Mouse (Mus musculus): ENCODE measurements around the gene Scaf11. TPM values are rescaled to one million over a fixed set of nuclear protein-coding genes. Genes with fewer than 3 reads are reported as not detected.

The Scaf11 gene
- total RNA-seq, 2 experiments from 2014 or later: 38.2 to 47.5 TPM

DNA sequence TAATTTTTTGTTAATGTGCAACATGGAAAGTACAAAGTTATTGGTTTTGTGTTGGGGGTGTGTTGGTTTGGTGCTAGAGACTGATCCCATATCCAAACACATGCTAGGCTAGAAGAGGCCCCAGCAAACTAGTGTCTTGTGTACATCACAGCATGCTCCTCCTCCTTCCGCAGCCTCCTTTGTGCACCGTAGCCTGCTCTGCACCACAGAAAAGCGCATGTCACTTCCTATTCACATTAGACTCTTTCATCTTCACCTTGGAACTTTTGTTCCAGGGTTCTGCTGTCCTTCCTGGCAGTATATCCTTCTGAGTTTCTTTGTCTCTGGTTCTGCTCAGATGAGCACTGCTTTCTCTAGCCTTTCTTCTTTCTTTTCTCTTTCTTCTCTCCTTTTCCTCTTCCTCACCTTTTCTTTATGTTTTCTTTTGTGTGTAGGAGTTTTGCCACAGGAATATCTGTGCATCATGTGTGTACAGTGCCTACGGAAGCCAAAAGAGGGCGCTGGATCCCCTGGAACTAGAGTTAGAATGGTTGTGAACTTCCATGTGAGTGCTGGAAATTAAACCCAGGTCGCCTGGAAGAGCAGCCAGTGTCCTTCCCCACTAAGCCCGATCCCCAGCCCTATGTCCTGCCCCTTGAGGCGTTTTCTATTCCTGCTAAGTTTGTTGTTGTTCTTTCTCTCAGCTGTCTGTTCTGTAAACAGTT is 63.9 kb downstream of the Scaf11 start:
- no peak for DNase-seq

DNA sequence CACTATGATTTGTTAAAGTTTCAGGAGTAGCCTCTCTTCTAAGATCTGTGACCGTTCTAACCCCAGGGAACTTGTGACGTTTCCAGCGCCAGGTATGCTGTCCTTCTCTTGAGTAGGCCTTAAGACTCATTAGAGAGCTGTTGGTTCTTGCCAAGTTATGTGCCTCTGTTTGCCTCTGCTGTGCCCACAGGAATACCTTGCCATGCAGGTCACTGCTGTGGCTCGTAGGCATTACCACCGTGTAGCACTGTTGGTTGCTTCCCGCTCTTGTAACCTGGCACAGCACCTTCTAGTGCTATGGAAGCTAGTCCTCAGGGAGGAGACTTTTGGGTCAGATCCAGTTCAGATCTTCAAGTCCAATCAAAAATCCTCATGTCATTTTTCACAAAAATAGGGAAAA is 65.6 kb downstream of the Scaf11 start:
- DNase-seq: no peak

DNA sequence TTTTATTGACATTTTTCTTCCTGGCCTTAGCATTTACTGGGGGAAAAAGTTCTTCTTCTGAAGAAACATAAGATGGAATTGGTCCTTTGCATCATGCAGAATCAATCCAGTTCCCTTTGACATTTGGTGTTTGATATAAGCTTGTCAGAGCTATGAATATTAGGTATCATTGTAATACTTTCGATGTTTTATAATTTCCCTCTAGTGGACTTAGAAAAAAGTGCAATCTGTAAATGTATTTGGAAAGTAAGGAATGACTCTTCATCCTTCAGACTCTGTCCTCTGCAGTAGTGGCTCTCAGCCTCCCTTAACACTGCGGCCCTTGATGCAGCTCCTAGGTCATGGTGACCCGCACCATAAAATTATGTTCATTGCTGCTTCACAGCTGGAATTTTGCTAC is 67.8 kb downstream of the Scaf11 start:
- no peak for DNase-seq

- no peak for DNase-seq
These were observed 72.1 kb downstream of the Scaf11 start for GRCm38 (mm10) chr15:96388565-96388964.

DNA sequence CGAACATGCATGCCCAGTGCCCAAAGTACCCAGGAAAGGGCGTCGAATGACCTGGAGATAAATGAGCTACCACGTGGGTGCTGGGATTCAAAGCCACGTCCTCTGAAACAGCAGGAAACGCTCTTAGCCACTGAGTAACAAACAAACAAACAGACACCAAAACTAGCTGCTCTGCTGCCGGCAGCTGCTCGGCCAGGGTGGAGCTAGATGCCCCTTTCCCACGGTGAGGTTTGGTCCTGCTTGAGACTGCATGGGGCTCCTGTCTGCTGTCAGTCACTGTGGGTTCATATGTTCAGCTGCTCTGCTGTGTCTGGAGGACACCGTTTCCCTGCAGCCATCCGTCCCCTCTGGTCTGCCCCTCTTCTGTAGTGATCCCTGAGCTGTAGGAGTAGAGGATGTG is 78.4 kb downstream of the Scaf11 start:
- DNase-seq: no peak

DNA sequence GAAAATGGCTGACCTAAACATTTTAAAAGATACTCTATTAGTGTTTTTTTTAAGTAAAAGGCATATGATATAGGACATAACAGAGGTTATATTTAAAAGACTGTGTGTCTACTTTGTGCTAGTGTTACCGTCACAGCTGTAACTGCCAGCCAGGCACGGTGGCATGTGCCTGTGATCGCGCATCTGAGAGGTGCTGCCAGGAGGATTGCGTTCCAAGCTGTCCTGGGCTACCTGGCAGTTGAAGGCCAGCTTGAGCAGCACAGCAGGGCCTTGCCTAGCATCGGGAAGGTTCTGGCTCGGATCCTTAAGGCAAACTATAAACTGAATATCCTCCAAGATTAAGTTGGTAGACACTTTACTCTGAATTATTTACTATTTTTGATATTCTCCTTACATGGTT is 82.9 kb downstream of the Scaf11 start:
- no peak for DNase-seq

- DNase-seq: peak; percentile 28
These were observed 83.4 kb downstream of the Scaf11 start for GRCm38 (mm10) chr15:96377263-96377662.

GRCm38 (mm10) chr15:96376214-96376613 is 84.4 kb downstream of the Scaf11 start:
- DNase-seq: no peak

DNA sequence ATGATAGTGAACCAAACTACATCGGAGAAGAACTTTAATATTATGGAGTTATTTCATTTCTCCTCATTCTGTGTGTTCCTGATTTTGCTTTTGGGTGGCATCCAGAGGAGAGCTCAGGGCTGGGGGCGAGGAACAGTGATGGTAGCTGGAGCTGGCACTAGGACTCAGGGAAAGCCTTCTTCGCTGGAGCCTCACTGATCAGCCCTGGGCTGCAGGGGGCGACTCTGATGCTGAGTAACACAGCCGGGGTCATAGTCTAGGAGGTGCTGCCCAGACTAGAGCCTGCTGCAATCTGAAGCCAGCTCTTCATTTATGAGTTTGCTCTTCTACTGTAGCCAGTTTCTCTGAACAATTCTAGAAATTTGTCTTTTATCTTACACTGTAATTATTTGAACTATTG is 87.5 kb downstream of the Scaf11 start:
- no peak for DNase-seq

DNA sequence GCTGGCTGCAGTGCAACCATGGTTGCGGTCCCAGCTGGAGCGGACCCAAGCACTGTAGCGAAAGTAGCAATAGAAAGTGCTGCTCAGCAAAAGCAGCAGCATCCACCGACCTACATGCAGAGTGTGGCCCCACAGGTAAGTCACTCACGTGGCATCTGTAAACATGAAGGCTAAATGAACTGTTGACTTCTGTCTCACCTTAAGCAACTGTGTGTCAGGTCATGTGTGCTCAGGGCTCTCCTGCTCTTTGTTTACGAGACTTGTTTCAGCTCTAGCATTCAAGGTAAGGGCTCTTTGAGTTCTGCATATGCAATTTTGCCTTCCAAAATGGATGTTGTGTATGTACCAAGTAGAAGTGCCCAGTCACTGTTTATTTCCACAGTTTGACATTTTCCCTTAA is 88.0 kb downstream of the Scaf11 start:
- DNase-seq: no peak

- DNase-seq: no peak
These were observed 89.3 kb downstream of the Scaf11 start for GRCm38 (mm10) chr15:96371311-96371710.

DNA sequence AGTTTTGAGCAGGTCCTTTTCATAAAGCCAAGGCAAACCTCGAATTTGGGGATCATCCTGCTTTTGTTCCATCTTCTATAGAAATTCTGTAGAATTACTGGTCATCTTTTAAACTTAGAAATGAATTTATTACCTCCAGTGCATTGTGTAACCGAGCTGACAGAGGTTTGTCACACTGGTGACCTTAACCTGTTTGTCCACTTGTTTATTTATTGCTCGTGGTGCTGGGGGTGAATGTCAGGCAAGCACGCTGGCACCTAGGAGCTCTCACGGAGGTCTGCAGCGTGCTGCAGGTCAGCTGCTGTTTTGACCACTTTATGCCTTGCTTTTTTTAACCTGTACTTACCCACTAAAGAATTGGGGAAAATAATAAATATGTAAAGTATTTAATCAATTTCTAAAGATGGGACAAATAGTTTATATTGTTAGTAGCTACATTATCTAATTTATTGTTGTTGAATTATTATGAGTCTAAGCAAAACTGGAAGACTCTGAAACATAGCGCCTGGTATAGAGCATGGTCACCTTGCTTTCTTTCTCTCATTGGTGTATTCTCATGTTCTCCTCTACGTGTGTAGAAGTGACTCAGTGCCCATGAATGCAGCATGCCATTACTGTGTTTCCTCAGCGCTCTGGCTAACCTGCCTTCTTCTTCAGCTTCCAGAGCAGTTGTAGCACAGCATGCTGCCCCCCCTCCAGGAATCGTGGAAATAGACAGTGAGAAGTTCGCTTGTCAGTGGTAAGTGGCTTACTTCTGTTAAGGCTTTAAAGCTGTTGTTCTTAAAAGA is 94.3 kb downstream of the Scaf11 start:
- no peak for DNase-seq

DNA sequence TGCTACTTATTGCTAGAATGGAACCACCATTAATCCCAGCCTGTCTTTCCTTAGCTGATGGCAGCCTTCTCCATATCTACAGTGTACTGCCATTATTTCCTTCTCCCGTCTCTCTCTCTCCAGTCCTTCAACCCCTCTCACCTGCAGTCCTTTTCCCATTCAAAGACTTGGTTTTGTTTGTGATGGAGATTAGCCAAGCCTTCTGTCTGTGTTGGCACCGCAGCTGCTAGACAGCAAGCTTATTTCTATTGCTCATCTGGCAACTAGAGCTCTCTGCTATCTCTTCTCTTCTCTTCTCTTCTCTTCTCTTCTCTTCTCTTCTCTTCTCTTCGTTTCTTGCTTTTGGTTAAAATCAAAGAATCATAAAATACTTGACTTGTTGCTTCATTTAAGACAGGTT is 95.3 kb downstream of the Scaf11 start:
- no peak for DNase-seq

Small RNA genes lying within 50 kb of the gene (microRNA-seq; reads per million reads assigned to microRNA genes)
- gene Gm25397: 0 reads per million in 2 experiments

Other genes starting within 250 kb of the Scaf11 start
- gene Arid2, start 173.3 kb downstream of the Scaf11 start, total RNA-seq (2021): 10 to 100 TPM; 26.6 to 30.9 TPM
- 1 to 10 TPM; 6.9 to 9.3 TPM for gene Slc38a1, start 182.1 kb upstream of the Scaf11 start, total RNA-seq (2021)
- gene Slc38a2, start 238.9 kb upstream of the Scaf11 start, total RNA-seq (2021): 10 to 100 TPM; 80.2 to 88.9 TPM

All from gastrocnemius, postnatal 10 days (tissue).